Mouse (Mus musculus) cerebellum, adult 9-10 months (tissue): Measurements from ENCODE around the gene Cars.
"Not testable (repeated sequence)": the region's sequence is repeated elsewhere in the genome, so short reads cannot be mapped to it uniquely, and the experiment has no call there.

ENCODE experiments used
- DNase-seq: peaks from one replicate; pipeline ENCODE4 v3.0.0; 2022

The Cars gene

DNA sequence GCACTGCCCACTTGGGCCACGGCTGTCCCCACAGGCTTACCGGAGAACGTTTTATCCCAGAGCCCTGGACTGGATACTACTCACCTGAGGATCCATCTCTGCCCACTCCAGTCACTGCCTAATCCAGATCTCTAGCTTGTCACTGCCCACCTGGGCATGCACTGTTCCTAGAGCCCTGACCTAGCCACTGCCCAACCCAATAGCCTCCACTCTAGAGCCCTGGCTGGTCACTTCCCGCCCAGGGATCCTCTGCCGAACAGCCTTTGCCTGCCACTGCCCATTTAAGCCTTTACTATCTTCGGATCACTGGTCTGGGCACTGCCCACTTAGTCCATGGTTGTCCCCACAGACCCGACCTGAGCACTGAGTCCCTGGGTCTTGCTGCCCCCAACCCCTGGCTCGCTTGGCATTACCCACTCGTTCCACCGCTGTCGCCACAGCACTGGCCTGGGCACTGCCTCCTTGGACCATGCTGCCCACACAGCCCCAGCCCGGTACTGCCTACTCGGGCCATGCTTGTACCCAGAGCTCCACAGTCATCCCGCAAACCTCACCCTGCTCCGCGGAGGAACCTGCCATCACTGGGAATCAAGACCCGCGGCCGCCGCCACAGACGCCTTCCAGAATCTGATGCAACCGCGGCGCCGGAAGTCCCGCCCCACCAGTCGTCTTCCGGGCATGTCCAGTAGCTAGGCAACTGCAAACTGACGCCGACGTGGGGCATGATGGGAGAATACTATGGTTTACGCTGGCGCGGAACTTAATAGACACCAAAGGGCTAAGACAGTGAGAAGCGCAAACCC is at the start of gene Cars:
Cars (minus strand) TSS at position 663 of the 803 bp plus-strand sequence.
- DNase-seq, result peak; percentile 90

DNA sequence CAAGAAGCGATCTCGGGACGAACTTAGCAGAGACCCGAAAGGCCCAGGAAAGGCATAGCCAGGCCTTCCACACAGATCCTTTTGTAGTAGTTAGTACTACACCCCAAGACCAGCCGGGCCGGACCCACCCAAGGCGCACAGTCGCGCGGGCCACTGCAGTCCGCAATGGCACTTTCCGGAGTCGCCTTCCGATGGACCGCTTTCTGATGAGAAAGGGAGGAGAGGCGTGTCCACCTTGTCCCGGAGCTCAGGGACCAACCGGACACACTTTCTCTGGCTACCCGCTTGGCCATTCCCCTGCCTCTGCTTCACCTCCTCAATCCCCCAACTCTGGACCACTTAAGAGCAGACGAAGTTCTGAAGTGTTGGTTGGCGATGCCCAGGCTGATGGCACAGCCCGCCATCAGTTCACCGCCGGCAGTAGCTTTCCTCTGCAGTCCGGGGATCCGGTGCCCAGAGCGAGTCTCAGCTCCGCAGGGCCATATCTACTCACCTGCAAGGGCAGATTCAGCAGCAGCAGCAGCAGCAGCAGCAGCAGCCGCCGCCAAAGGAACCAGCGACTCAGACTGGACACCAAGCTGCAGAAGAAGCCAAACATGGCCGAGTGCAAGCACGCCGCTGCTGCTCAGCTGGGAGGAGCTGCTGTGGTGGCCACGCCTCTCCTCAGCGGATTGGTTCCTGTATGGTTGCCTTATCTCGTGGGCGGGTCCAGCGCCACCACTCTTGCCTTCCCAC is 49.3 kb upstream of the Cars start, which contains the start of gene Tnfrsf22:
Tnfrsf22 (minus strand) TSS at position 628 of the 735 bp plus-strand sequence.
- peak; percentile 23 for DNase-seq

DNA sequence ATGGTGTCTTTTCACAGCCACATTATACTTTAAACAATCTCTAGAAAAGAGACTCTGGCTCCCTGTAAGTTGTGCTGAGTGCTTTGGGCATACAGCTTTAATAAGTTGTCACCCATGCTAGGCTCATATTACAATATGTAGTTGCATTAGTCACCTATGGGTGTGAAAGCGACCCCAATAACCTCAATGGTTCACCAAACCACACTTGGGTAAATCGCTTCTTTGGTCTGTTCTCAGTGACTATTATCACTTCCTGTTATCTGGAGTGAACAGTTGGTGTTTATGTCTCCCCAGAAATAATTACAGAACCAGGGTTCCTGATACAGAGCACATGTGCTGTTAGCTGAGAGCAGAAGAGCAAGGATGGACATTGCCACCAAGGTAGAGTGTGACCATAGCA is 44.1 kb upstream of the Cars start:
- DNase-seq, result not testable (repeated sequence)

DNA sequence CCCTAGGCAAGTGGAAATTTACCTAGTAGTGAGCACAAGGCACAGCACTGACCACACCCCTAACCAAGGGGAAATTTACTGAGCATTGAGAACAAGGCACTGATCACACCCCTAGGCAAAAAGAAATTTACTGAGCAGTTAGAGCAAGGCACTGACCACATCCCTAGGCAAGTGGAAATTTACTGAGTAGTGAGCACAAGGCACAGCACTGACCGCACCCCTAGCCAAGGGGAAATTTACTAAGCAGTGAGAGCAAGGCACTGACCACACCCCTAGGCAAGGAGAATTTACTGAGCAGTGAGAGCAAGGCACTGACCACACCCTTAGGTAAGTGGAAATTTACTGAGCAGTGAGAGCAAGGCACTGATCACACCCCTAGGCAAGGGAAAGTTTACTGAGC is 36.8 kb upstream of the Cars start:
- DNase-seq, result no peak

DNA sequence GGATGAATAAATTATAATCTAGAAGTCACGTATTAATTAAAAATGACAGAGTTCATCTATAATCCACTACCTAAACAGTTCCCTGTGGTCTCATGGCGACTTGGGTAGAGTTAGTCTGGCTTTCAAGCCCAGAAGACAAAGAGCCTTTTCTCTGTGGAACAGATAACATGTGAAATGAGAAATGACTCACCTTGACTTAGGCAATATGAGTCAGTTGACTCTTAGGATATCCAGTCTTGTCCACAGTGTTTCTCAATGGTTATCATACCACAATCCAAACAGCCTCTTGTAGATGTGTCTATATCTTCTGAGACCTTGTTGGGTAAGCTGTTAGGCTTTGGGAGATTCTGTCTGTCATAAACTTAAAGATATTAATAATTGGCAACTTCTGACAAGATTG is 31.6 kb upstream of the Cars start:
- DNase-seq, result no peak

DNA sequence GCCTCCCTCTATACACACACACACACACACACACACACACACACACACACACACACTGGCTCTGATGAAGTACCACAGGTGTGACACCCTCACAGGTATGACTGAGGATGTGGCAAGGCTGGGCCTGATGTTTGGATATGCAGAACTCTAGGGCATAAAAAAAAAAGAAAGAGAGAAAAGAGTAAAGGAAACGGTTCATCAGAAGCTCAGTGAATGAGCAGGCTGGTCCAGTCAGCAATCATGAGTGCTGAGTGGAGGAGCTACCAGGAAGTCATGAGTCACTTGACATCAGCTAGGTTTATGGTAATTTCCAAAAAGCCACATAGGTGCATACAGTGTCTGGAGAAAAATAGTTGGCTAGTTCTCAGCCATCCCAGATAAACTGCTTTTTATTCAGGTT is 29.6 kb upstream of the Cars start:
- no peak for DNase-seq

DNA sequence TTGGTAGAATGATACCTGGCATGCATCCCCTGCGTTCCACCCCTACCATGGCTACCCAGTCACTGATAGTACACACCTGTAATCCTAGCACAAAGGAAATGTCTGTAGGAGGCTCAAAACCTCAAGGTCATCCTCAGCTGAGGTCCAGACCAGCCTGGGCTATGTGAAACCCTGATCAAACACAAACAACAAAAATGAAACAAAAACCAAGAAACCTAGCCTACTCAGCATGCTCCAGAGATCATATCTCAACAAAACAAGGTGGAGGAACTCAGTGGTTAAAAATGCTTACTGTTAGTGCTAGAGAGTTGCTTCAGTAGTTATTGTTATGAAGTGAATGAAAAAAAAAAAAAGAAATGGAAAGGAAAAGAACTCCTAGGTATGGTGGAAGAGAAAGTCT is 28.6 kb upstream of the Cars start, which contains the start of gene Tnfrsf26:
Tnfrsf26 (minus strand) TSS at position 183 of the 400 bp plus-strand sequence.
- DNase-seq, result no peak

DNA sequence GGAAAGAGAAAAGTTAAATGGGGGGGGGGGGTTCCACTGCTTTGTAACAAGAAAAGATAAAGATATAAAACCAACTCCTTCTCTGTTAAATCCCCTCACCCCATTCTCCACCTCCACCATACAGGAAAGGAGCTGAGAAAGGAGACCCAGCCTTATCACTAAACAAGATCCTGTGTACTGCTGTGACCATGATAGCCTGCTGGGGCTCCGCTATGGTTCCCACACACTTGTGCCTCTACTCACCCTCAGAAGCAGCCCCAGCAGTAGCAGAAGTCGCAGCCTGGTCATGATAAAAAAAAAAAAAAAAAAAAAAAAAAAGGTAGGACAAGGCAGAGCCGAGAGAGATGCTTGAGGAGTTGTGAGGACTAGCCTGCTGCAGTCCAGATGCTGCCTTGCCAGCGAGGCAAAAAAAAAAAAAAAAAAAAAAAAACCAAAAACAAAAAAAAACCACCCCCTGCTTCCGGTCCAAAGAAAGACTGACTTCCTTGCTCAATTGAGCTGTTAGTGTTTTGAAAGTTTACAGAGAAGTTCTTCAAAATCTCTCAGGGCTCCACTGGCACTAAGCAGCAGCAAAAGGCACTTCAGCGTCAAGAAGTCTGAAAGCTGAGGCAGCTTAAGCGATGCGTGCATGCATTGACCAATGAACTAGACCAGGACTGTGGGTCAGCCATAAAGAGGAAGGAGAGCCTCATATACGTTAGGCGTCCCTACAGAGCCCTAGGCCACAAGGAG is 27.8 kb upstream of the Cars start:
- no peak for DNase-seq

DNA sequence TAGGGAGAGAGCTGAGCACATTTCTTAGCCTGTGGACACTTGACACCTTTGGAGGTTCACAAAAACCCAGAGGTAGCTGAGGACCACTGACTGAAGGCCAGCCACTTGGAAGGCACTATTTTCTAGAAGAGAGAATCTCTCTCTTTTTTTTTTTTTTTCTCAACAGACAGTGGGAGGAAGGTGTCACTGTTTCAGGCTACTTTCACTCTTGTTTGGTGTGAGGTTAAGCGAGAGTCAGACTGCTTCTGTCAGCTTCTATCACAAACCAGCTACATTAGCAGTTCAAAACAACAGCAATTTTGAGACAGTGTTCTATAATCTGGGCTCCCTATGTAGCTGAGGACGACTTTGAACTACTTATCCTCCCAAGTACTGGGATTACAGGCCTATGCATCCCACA is 26.3 kb upstream of the Cars start:
- DNase-seq, result no peak

DNA sequence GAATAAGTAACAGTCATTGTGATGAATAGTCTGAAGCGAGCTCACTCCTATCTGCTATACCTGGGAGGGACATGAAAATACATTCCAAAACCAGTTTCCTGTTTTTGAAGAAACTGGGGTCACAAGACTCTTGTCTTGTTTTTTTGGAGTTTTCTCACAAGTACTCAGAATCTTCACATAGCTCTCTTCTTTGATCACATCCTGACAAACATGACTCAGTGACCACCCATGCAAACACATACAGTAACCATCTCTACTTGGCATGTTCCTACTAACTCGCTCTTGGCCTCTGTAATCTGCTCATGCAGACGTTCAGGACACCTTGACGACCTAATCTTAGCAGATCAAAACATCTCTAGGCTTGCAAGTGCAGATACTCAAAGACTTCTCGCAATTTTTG is 25.3 kb upstream of the Cars start:
- no peak for DNase-seq

DNA sequence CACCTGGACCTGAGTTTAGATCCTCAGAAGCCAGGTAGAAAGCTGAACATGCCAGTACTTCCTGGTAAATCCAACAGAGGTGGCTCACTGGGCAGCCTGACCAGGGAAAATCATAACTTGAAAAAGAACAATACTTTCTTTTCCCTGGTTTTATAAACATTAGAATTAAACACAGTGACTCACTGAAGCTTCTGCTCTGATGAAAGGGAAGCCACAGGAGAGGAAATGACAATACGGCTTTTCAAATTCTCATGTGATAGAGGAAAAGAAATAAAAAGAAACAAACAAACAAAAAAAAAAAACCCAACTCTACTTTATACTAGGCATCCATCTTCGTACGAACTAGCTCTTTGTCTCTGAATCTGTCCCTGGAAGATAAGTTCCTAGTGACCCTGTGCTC is 24.7 kb upstream of the Cars start:
- DNase-seq, result no peak

DNA sequence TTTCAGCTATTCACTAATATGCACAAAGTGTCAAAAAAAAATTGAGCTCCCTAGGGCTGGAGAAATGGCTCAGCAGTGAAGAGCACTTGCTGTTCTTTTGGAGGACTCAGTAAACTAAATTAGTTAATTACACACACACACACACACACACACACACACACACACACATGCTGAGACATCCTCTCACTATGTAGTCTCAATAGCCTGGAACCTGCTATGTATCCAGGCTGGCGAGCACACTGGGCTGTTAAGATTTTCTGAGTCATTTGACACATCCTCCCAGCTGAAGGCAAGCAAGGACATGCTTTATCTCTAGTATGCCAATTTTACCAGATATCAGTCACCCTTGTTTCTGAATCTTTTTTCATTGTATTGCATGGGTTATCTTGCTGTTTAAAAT is 21.1 kb upstream of the Cars start:
- DNase-seq, result no peak

DNA sequence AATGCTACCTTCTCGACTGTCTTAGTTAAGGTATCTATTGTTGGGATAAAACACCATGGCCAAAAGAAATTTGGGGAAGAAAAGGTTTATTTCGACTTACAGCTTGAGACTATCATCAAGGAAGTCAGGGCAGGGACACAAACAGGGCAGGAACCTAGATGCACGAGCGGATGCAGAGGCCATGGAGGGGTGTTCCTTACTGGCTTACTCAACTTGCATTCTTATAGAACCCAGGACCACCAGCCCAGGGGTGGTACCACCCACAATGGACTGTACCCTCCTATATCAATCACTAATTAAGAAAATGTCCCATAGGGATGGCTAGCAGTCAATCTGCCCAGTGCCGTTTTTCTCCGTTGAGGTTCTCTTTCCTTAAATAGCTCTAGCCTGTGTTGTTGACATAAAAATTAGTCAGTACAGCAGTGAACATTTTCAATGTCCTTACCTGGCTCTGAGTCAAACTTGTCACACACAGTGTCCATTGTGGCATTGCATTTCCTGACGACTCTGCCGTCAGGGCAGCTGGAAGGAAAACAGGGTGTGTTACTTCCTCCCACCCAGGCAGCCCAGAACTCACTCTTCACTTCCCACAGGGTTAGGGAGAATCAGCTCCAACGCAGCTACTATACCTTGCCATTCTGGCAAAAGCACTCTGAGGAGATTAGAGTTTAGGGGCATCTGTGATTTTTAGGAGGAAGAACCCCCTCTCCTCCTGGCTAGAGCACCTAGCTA is 14.7 kb upstream of the Cars start:
- no peak for DNase-seq

DNA sequence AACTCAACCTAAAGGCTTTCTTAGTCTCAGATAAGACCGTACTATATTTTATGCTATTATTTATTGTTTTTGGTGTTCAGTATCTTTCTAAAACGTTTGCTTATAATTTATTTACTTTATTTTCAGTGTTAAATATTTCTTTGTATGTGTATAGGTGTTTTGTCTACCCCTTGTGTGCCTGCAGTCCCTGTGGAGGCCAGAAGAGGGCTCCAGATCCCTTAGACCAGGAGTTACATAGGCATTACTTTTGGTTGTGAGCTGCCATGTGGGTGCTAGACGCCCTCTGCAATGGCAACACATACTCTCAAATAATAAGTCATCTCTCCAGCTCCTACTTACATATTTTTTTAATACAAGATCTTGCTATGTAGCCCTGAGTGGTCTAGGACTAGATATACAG is 12.3 kb upstream of the Cars start:
- no peak for DNase-seq

DNA sequence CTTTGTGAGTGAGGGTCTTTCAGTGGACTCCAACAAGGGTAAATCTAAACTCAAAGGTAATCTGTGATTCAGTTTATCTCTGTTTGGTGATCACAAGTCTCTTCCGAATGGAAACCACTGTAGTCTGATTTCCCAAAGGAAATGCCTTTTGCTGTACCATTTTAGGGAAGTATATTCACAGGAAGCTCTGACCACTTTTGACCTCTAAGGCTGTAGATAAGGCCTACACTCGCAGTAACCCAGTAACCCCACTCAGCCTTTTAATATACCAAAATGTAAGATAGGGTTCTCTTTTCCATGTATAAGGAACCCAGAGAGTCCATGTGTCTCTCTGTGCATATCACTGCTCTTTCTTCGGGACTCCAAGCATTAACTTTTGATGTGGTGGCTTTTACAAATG is 5.4 kb upstream of the Cars start:
- DNase-seq, result no peak

DNA sequence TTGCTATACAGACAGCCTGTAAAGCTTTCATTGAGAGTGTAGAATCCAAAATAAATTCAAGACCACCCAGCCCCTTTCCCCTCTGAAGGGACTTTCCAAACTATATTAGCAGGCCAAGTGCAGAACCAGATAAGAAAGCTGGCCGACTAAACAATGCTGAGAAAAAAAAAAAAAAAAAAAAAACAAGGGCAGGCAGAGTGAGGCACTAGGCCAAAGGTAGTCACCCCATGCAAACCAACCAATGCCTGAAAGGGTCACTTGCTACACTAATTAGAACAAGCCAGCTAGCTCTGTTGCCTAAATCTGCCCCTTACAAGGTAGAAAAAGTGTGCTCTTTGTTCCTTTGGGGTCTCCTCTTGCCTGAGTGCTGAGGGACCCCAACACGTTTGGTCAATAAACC is 5.0 kb upstream of the Cars start:
- DNase-seq, result no peak

DNA sequence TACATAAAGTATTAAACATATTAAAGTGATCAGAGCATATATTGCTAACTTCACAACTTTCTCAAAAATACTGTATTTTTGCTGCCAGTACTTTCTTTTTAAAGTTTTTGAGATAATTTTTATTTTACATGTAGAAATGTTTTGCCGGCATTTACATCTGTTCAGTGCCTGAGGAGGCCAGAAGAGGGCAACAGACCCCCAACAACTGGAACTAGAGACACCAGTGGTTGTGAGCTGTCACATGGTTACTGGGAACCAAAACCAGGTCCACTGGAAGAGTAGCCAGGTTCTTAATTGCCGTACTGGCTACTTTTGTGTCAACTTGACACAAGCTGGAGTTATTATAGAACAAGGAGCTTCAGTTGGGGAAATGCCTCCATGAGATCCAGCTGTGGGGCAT is 1.8 kb upstream of the Cars start:
- DNase-seq, result no peak

DNA sequence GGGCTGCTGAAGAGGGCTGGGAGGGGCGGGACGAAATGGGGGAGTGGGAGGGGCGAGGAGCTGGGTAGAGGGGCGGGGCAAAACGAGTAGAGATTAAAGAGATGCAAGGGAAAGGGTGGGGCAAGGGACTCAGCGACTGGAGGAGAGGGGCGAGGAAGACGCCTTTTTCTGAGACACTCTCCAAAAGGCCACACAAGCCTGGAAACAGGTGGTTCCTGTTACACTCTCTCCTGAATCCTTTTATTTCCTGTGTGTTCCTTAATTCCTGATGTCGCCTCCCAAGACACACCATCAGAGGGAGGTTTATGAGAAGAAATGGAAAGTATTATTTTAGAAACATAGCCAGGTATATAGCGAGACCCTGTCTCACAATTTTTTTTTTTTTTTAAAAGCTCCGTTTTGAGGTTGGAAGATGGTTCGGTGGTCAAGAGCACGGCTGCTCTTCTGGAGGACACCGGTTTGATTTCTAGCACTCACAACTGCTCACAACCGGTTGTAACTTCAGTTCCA is 396 bp upstream of the Cars start:
- no peak for DNase-seq

DNA sequence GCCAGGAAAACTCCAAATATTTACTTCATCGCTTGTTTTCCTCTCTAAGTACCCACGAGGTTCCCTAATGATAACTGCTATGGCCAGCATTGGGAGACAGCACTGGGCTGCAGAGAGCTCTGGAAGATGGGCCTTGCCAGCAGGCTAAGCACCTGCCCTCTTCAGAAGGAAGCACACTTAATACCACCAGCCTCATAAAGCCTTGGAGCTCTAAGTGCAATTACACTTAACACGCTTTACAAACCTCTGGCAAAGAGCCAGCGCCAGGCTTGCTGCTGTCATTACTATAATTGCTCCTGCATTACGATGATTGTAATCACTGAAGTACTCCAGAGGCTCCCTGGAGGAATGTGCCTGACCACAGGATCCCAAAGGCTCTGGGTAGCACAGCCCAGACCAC is 5.0 kb downstream of the Cars start:
- DNase-seq, result no peak

DNA sequence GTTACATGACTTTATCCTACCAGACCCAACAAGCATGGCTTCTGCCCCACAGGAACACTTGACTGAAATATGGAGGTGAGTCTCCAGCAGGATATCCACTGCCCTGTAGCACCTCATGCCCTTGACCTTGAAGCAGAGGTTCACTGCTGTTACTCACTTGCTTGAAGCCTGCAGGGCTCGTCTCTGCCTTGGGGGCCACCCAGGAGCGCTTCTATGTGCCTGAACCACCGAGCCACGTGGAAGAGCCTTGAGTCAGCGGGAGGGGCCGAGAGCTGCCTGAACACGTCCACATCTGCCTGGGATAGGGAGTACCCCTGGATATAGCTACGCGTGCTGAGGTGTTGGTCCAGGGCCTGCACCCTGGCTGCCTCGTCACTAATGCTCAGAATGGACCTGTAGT is 7.6 kb downstream of the Cars start:
- DNase-seq, result no peak

DNA sequence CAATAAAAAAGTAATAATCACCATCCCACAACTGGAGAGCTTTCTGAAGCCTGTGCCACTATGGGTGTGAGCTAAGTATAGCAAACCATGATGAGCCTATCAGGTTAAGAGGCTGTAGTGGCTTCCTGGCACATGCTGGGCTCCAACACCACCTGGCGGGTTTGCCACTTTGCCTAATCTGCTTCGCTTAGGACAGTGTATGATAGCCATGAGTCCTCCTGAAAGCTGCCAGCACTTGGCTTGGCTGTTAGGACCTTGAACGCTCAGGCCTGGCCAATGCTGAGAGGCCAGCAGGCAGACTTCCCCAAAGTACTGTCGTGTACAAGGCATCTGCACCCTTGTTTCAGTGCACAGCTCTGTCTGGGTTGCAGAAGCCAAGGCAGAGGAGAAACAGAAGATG is 11.9 kb downstream of the Cars start:
- DNase-seq, result peak; percentile 74

DNA sequence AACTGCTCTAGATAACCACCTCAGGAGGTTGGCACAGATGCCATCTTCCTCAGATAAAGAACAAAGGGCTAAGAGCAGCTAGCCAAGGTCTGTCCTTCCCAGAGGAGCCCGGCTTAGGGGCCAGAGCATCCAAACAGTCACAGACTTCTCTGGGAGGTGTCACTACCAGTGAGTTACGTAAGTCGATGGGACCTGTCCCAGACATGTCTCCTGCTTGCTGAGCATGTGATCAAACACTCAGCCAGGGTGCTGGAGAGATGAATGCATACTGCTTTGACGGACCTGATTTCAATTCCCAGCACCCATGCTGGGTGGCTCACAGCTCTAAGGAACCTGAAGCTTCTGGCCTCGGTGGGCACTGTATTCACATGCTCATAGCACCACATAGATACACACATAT is 12.3 kb downstream of the Cars start:
- peak; percentile 31 for DNase-seq

DNA sequence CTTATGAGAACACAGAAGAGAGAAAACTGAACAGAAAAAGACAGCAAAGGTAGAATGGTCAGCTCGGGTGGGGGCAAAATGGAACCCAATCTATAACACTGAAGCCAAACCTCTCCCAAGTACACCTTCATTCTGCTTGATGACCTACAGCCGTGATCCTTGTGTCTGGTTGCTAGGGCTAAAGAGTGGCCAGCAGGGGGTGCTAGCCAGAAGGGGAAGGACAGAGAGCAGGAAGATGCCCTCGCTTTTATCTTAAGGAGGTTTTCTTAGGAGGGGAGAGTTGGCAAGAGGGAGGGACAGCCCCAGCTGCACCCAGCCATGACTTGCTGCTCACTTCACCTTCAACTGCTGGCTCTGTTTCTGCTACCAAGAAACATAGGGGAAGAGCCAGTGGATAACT is 15.9 kb downstream of the Cars start:
- peak; percentile 39 for DNase-seq
